Mouse (Mus musculus) midbrain, embryonic 15.5 days (tissue): ENCODE results near the gene Olfr628. TPM values are rescaled to one million over a fixed set of nuclear protein-coding genes. Genes with fewer than 3 reads are reported as not detected.
"Not testable (repeated sequence)": the region's sequence is repeated elsewhere in the genome, so short reads cannot be mapped to it uniquely, and the experiment has no call there.

Experiments
- ATAC-seq: fragments of 200-750 bp; cut with Nextera tagmentation; replicated peaks from 2 replicates; pipeline ENCODE4 v1.8.0; 2017; ENCODE audit warnings: moderate TSS enrichment
- H3K27ac ChIP-seq: fragments of 300-500 bp; sonication (generic); 2 replicates; pipeline ENCODE4 v1.5.1; 2015; ENCODE audit warnings: mild to moderate bottlenecking, inconsistent platforms
- H3K27me3 ChIP-seq: fragments of 300-500 bp; sonication (generic); replicated peaks from 2 replicates; pipeline ENCODE4 v1.6.1; 2015; ENCODE audit warnings: inconsistent platforms
- H3K36me3 ChIP-seq: fragments of 300-500 bp; sonication (generic); replicated peaks from 2 replicates; pipeline ENCODE4 v1.6.1; 2015; ENCODE audit warnings: inconsistent platforms
- H3K4me1 ChIP-seq: fragments of 300-500 bp; sonication (generic); 2 replicates; pipeline ENCODE4 v1.6.1; 2015; ENCODE audit warnings: inconsistent platforms
- H3K4me2 ChIP-seq: fragments of 300-500 bp; sonication (generic); 2 replicates; pipeline ENCODE4 v1.6.1; 2015; ENCODE audit warnings: inconsistent platforms, mild to moderate bottlenecking, moderate library complexity
- H3K4me3 ChIP-seq: fragments of 300-500 bp; sonication (generic); 2 replicates; pipeline ENCODE4 v1.5.1; 2015; ENCODE audit warnings: mild to moderate bottlenecking, inconsistent platforms
- H3K9ac ChIP-seq: fragments of 300-500 bp; sonication (generic); 2 replicates; pipeline ENCODE4 v1.6.1; 2015; ENCODE audit warnings: mild to moderate bottlenecking, inconsistent platforms
- H3K9me3 ChIP-seq: fragments of 300-500 bp; sonication (generic); 2 replicates; pipeline ENCODE4 v1.6.1; 2016; ENCODE audit warnings: inconsistent platforms
- WGBS: fragments of 180-500 bp; shearing (Covaris S2); methylation state at CpG from one replicate; pipeline ENCODE4 v1.1.7; 2015; ENCODE audit warnings: mixed read lengths; 5-methylcytosine and 5-hydroxymethylcytosine counted together
- polyA plus RNA-seq: library from polyadenylated mRNA; unstranded; fragments of >200 nt; fragmentation: Nextera tagmentation; extraction: Ambion mirVana; gene quantifications from 2 replicates; pipeline ENCODE4 v1.2.1, GENCODE M21; 2015

Olfr628 gene
- not detected in 2 replicates for polyA plus RNA-seq

DNA sequence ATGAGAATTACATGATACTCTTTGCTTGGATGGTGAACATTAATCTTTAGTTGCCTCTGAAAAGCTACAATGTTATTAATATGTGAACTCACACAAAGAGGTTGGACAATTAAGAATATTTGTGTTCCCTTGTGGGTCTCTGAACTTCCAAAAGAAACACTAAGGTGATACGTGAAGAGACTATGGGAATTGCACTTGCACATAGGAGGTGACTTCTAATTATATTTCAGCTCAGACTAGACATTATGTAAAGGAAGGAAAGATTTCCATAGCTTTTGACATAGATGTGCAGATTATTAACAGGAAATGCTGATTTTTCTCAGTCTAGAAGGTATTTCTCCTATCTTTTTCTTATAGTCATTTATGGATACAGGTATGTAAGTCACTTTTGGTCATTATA is at the start of gene Olfr628:
Gene Olfr628, plus strand, starts transcription at position 301 of the 400 bp plus-strand sequence.
- no peaks in the 10 kb centered on the region for H3K27me3 ChIP-seq
- no peaks in the 10 kb centered on the region for H3K4me1 ChIP-seq
- 90% methylated on average over 1 of the region's 1 CpGs for WGBS
- H3K9me3 ChIP-seq, result no peaks in the 10 kb centered on the region
- no peak within 1 kb of the TSS for H3K4me3 ChIP-seq
- H3K9ac ChIP-seq, result no peak within 1 kb of the TSS
- H3K36me3 ChIP-seq, result no peaks in the 10 kb centered on the region
- no peak for ATAC-seq
- H3K4me2 ChIP-seq, result no peak within 1 kb of the TSS
- H3K27ac ChIP-seq, result no peak within 1 kb of the TSS

- Histone ChIP-seq H3K4me1 (no peaks in the 10 kb centered on the region), H3K9ac (no peak within 1 kb of the TSS), H3K27me3 (no peaks in the 10 kb centered on the region), H3K36me3 (no peaks in the 10 kb centered on the region), H3K27ac (no peak within 1 kb of the TSS), H3K4me3 (no peak within 1 kb of the TSS), H3K9me3 (no peaks in the 10 kb centered on the region), H3K4me2 (no peak within 1 kb of the TSS)
- no peak for ATAC-seq
These were observed 47.8 kb upstream of the Olfr628 start, which contains the start of gene Olfr625-ps1 for GRCm38 (mm10) chr7:103682420-103682819. Olfr625-ps1 (plus strand) TSS chr7:103682720.

DNA sequence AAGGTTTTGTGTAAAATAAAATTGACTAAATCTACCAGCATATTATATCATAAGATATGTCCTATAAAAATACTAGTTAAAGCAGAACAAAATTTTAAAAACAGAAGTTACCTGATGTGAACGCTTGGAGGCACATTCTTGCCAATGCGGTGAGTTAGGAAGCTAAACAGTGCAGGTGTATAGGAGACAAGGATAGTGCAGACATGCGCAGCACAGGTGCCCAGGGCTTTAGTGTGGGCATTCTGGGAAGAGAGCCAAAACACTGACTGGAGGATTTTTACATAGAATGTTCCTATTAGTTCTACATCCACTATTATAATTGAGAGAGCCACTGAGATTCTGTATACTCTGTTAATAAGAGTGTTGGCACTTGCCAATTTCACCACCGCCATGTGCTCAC is 30.7 kb upstream of the Olfr628 start:
- WGBS, result 90% methylated on average over 4 of the region's 4 CpGs
- Histone ChIP-seq H3K4me3 (no peak overlapping the region), H3K9ac (no peak overlapping the region), H3K4me1 (no peaks in the 10 kb centered on the region), H3K36me3 (no peaks in the 10 kb centered on the region), H3K27me3 (no peaks in the 10 kb centered on the region), H3K4me2 (no peak overlapping the region), H3K9me3 (no peaks in the 10 kb centered on the region), H3K27ac (no peak overlapping the region)
- no peak for ATAC-seq

- no peak for ATAC-seq
- no peaks in the 10 kb centered on the region for H3K9me3 ChIP-seq
- no peaks in the 10 kb centered on the region for H3K4me1 ChIP-seq
- H3K27ac ChIP-seq, result no peak overlapping the region
- H3K27me3 ChIP-seq, result no peaks in the 10 kb centered on the region
- no peak overlapping the region for H3K4me2 ChIP-seq
- no peak overlapping the region for H3K9ac ChIP-seq
- no peak overlapping the region for H3K4me3 ChIP-seq
- 29% methylated on average over 2 of the region's 2 CpGs for WGBS
- H3K36me3 ChIP-seq, result no peaks in the 10 kb centered on the region
These were observed 18.1 kb upstream of the Olfr628 start for GRCm38 (mm10) chr7:103712024-103712423.

- ATAC-seq, result no peak
- Histone ChIP-seq H3K27ac (no peak within 1 kb of the TSS), H3K27me3 (no peaks in the 10 kb centered on the region), H3K4me1 (no peaks in the 10 kb centered on the region), H3K9me3 (no peaks in the 10 kb centered on the region), H3K36me3 (no peaks in the 10 kb centered on the region), H3K4me2 (no peak within 1 kb of the TSS), H3K9ac (no peak within 1 kb of the TSS), H3K4me3 (no peak within 1 kb of the TSS)
These were observed 15.8 kb upstream of the Olfr628 start, which contains the start of gene Olfr243 for GRCm38 (mm10) chr7:103714371-103714770. Olfr243 (plus strand) TSS chr7:103714671.

DNA sequence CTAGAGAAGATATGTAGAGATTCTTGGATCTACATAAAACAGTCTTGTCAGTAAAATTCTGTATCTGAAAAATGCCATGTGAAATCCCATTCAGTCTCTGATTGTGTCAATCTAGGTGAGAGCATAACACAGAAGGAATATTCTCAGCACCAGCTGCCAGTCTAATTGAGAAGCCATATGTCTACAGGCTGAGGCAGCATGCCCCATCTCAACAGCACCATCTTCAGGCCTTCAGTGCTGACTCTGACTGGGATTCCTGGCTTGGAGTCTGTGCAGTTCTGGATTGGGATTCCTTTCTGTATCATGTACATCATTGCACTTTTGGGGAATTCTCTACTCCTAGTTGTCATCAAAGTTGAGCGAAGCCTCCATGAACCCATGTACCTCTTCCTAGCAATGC is 13.8 kb upstream of the Olfr628 start:
- WGBS, result 89% methylated on average over 1 of the region's 1 CpGs
- H3K4me3 ChIP-seq, H3K36me3 ChIP-seq, H3K4me1 ChIP-seq, H3K9me3 ChIP-seq, H3K9ac ChIP-seq, ATAC-seq, H3K27ac ChIP-seq, H3K4me2 ChIP-seq, H3K27me3 ChIP-seq: not testable (repeated sequence)

DNA sequence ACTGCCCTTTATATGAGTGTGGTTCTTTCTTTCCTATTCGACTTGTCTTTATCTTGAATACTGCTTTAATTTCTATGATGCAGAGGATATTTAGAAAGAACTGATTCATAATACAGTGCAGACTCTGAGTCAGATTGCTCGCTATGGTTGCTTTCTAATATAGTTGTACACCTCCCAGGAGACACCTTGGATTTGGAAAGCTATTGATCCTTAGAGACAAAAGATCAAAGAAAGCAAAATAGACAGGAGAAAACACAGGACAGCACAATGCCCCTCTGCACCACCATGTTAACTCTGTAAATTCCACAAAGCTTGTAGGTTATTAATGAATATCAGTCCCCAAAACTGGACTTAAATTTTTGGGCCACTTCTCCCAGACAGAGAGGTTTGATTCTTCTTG is 14.7 kb downstream of the Olfr628 start, which contains the start of gene Olfr629:
Gene Olfr629, minus strand, starts transcription at position 101 of the 400 bp plus-strand sequence.
- WGBS, result 74% methylated on average over 2 of the region's 2 CpGs
- no peaks in the 10 kb centered on the region for H3K27me3 ChIP-seq

GRCm38 (mm10) chr7:103757233-103757632 is 27.1 kb downstream of the Olfr628 start, which contains the start of gene Olfr630:
Olfr630 (minus strand) TSS chr7:103757333.
- Histone ChIP-seq H3K4me3 (no peak within 1 kb of the TSS), H3K4me1 (no peaks in the 10 kb centered on the region), H3K27ac (no peak within 1 kb of the TSS), H3K27me3 (no peaks in the 10 kb centered on the region), H3K4me2 (no peak within 1 kb of the TSS), H3K9me3 (no peaks in the 10 kb centered on the region), H3K9ac (no peak within 1 kb of the TSS), H3K36me3 (no peaks in the 10 kb centered on the region)
- 41% methylated on average over 2 of the region's 2 CpGs for WGBS
- ATAC-seq, result no peak

More for the DNA sequence above, 14.7 kb downstream of the Olfr628 start, which contains the start of gene Olfr629:
- H3K4me2 ChIP-seq, result no peak within 1 kb of the TSS
- no peak within 1 kb of the TSS for H3K27ac ChIP-seq
- no peaks in the 10 kb centered on the region for H3K36me3 ChIP-seq
- no peaks in the 10 kb centered on the region for H3K4me1 ChIP-seq
- no peak for ATAC-seq
- no peak within 1 kb of the TSS for H3K4me3 ChIP-seq
- no peaks in the 10 kb centered on the region; the same call in 1 of the 2 replicates for H3K9me3 ChIP-seq
- H3K9ac ChIP-seq, result no peak within 1 kb of the TSS

DNA sequence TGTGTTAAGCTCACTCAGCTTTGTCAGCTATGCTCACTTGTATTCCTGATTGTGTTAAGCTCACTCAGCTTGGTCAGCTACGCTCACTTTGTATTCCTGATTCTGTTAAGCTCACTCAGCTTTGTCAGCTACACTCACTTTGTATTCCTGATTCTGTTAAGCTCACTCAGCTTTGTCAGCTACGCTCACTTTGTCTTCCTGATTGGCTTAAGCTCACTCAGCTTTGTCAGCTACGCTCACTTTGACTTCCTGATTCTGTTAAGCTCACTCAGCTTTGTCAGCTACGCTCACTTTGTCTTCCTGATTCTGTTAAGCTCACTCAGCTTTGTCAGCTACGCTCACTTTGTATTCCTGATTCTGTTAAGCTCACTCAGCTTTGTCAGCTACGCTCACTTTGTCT is 32.0 kb downstream of the Olfr628 start:
- not testable (repeated sequence) for H3K36me3 ChIP-seq, H3K4me3 ChIP-seq, H3K9ac ChIP-seq, H3K27ac ChIP-seq, H3K27me3 ChIP-seq, H3K4me1 ChIP-seq, H3K4me2 ChIP-seq, H3K9me3 ChIP-seq, ATAC-seq
- WGBS, result 86% methylated on average over 6 of the region's 6 CpGs

DNA sequence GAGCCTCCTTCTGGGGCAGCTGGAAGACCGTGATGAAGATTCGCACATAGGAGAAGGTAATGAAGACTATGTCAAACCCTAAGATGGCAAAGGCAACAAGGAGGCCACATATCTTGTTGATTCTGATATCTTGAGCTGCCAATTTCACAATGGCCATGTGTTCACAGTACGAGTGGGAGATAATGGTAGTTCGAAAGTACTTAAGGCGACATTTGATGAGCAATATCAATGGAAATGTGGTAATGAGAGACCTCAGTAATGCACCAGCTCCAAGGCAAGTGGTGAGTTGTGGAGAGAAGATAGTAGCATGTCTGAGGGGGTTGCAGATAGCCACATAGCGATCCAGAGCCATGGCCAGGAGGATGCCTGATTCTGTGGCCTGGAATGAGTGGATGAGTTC is 37.5 kb downstream of the Olfr628 start:
- H3K27me3 ChIP-seq, H3K9me3 ChIP-seq, H3K4me1 ChIP-seq, H3K9ac ChIP-seq, H3K4me3 ChIP-seq, H3K4me2 ChIP-seq, ATAC-seq, H3K36me3 ChIP-seq, H3K27ac ChIP-seq: not testable (repeated sequence)
- WGBS, result 94% methylated on average over 6 of the region's 6 CpGs

- H3K36me3 ChIP-seq, result no peaks in the 10 kb centered on the region
- no peak within 1 kb of the TSS for H3K4me3 ChIP-seq
- no peaks in the 10 kb centered on the region for H3K9me3 ChIP-seq
- H3K4me1 ChIP-seq, result no peaks in the 10 kb centered on the region
- ATAC-seq, result no peak
- no peak within 1 kb of the TSS for H3K27ac ChIP-seq
- no peaks in the 10 kb centered on the region for H3K27me3 ChIP-seq
- 74% methylated on average over 2 of the region's 2 CpGs for WGBS
- no peak within 1 kb of the TSS for H3K4me2 ChIP-seq
- H3K9ac ChIP-seq, result no peak within 1 kb of the TSS
These were observed 41.3 kb downstream of the Olfr628 start, which contains the start of gene Olfr69 for GRCm38 (mm10) chr7:103771494-103771893. Olfr69 (minus strand) TSS chr7:103771594.

DNA sequence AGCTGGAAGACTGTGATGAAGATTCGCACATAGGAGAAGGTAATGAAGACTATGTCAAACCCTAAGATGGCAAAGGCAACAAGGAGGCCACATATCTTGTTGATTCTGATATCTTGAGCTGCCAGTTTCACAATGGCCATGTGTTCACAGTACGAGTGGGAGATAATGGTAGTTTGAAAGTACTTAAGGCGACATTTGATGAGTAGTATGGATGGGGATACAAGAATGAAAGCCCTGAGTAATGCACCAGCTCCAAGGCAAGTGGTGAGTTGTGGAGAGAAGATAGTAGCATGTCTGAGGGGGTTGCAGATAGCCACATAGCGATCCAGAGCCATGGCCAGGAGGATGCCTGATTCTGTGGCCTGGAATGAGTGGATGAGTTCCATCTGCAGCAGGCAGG is 47.5 kb downstream of the Olfr628 start:
- not testable (repeated sequence) for H3K36me3 ChIP-seq, H3K4me2 ChIP-seq, H3K9ac ChIP-seq, H3K27ac ChIP-seq, H3K4me1 ChIP-seq, H3K9me3 ChIP-seq, H3K4me3 ChIP-seq, H3K27me3 ChIP-seq, ATAC-seq
- WGBS, result 91% methylated on average over 4 of the region's 4 CpGs

DNA sequence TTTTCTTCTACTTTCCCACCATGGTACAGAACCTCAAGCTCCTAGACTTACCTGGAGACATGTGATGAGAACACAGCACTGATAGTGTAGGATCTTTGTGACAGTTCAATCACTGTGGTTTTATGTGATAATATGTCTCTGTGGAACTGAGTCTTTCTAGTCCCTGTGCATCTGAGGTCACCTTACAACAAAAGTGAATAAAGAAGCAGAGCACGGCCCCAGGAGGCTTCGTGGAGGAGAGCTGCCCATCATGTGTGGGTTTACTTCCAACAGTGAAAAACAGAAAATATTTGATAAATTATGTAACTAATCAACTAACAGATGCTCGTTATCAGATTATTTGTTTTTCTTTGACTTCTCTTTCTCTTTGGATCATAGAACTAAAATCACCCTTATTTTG is 49.4 kb downstream of the Olfr628 start, which contains the start of gene Olfr68:
Gene Olfr68, minus strand, starts transcription at position 101 of the 400 bp plus-strand sequence.
- H3K4me1 ChIP-seq, result no peaks in the 10 kb centered on the region
- H3K9me3 ChIP-seq, result no peaks in the 10 kb centered on the region
- WGBS, result 79% methylated on average over 3 of the region's 3 CpGs
- no peaks in the 10 kb centered on the region for H3K27me3 ChIP-seq
- ATAC-seq, result no peak
- H3K9ac ChIP-seq, result no peak within 1 kb of the TSS
- H3K4me2 ChIP-seq, result no peak within 1 kb of the TSS
- no peak within 1 kb of the TSS for H3K4me3 ChIP-seq
- no peak within 1 kb of the TSS for H3K27ac ChIP-seq
- H3K36me3 ChIP-seq, result no peaks in the 10 kb centered on the region
